Mouse (Mus musculus): ENCODE measurements at regions not wholly inside any gene's neighbourhood (a gene's known extent, or its start where the extent isn't known, plus 50 kb on each side); places are given as distances from the start of the nearest gene placed in this dataset.

DNA sequence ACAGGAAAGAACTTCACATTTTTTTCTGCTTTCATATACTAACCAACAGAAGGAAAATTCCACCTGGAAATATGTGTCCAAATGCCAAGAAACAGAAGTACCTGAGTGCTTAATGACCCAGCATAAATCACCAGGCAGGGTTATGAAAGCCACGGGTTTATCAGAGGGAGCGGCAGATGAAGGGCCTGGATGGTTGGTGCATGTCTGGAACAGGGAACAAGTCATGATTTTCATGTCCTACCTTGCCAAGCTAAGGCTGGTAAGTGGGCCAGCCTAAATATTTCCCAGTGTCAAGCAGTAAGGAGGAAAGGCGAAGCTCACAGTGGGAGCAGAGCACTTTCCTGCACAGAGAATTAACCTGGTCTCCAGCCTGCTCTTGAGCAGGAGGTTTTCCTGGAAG, 132.3 kb upstream of the Foxq1 start:
- DNase-seq, result no peak

DNA sequence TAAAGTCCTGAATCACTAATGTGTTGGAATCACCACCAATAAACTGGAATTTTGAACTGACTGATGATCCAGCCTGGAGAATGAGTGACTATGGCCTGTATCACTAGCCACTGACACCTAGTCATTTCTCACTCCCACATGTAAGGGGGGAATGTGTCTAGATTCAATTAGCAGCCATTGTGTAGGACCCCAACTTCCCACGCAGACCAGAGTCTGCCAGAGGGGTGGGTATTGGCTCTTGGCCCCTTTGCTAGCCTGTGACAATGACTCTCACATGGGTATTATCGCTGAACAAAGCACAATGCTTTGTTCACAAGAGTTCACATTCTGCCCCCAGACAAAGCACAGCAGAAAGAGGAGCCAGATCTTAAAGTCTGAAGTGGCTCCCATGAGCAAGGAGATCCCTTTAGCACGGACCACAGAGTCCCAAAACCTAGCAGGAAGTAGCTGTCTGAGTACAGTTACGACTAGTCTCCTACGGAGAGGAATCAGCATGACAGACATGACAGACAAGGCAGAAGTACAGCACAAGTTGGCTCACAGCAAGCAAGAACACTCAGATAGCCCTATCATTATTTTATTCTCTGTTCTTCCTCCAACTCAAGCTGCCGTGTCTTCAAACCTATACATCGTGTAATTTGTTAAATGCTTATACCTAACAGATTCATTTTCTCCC, 130.0 kb upstream of the Foxq1 start:
- no peak for DNase-seq

DNA sequence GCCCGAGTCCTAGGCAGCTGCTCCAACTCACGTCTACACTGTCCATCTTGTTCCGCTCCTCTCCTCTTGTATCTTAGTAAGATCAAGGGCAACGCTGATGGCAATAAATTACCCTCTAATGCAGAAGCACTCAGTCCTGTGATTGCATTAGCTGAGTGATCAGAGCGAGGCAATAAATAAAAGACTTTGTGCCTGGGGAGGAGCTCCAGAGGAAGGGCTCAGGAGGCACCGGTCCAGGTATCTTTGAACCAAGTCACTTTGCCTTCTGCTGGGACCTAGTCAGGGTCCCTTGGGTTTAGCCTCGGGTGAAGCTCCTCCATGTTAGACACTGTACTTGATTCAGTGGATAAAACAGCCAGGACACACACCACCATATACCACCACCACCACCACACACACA, 119.5 kb upstream of the Foxq1 start:
- no peak for DNase-seq

DNA sequence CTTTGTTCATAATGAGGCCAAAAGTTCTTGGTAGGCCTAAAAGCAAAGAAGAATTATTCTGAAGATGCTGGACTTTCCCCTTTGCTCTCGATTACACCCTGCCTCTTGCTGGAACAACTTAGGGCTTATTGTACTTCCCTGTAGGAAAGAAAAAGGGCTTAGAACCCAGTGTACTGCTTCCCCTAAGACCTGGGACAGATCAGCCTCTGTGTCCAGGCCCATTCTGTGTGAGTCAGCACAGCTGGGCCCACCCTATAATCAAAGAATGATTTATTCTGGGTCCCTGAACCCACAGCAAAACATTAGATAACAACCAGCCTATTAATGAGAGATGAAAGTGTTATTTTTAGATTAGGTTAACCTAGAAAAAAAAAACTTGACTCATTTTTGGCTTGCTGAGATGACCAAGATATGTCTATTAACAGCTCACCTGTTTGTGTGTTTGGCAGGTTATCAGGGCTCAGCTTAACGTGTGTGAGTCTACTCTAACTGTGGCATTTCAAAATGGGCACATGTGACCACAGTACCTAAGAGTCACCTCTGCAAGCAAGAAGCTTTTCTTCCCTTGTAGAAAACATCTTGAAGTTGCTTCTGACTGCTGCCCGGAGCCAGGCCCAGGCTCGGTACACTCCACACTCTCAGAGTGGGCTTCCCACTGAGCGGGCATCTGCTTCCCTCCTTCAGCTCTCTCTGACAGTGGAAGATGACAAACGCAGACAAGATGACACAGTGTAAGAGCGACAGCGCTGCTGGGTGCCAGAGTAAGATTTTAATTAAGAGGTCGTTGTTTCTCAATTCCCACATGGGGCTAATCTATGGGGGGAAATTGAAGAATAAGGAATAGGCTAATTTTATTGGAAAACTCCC, 115.9 kb upstream of the Foxq1 start:
- peak; percentile 66 to 78 for DNase-seq

DNA sequence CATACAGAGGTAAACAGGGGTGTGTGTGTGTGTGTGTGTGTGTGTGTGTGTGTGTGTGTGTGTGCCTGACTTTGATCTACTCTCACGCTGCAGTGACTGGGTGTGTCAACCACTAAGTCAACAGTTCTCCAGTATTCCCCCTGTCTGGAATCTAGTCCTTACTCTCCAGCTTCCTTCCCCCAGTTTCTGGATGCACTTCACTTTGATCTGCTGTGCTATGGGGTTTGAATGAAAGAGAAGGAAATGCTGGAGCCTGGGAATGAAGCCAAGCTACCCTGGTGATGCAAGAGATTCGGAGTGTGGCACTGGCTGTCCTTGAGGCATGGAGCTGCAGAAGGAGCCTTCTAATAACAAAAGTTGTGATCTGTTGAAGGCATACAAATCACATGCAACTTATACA, 97.1 kb upstream of the Foxq1 start:
- no peak for DNase-seq

DNA sequence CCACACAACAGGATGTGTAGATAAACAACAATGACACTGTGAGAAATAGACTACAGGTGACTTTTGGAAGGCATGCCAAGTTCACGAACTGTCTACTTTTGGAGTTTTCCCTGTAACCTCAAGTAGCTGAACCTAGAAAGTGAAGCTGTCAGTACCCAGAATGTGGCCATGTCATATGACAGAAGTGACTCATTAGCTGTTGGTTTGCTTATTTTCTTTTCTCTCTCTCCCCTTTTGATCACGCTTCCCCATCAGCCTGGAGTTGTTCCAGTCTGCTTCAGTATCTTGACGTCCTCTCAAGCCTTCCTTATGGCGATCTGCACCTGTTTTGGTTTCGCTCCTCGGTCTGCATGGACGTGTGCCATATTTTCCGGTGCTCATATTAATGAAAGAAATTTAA, 90.8 kb upstream of the Foxq1 start:
- DNase-seq, result no peak

DNA sequence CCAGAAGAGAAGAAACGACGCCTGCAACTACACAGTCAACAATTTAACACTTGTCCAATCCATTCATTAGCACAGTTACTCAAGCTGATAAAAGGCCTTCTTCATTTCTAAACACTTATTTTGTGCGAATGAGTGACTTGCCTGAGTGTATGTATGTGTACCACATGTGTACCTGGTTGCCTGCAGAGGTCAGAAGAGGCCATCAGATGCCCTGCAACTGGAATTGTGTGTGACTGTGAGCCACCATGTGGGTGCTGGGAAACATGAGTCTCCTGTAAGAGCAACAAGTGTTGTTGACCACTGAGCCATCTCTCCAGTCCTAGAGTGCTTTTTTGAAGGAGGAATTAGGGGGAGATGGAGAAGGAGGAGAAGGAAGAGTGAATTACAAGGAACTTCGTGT, 90.2 kb upstream of the Foxq1 start:
- no peak for DNase-seq

DNA sequence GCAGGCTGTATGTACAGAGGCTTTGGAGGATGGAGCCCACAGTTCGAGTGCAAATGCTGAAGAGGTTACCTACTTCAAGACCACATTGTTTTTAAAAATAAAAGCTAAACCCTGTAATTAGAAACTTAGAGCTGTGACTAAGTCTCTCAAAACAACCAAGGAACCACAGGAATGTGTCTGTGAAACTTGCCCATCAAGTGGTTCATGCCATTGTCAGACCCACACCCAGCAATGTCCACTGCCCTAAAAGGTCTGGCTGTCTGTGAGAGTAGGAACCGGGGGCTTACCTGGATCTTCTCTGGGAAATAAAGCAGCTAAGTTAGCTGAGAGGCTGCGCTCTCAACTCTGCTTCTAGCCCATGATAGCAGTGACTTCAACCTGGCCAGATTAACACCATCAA, 87.8 kb upstream of the Foxq1 start:
- no peak for DNase-seq

DNA sequence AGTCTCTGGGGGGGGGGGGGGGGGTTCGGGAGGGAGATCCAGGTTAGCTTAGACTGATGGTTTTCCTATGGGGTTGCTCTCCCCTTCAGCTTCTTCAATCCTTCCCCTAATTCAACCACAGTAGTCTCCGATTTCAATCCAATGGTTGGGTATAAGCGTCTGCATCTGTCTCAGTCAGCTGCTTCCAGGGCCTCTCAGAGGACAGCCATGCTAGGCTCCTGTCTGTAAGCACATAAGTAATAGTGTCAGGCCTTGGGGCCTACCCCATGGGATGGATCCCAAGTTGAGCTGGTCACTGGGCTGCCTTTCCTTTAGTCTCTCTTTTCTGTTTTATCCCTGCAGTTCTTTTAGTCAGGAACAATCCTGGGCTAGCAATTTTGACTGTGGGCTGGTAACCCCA, 87.0 kb upstream of the Foxq1 start:
- DNase-seq, result no peak

DNA sequence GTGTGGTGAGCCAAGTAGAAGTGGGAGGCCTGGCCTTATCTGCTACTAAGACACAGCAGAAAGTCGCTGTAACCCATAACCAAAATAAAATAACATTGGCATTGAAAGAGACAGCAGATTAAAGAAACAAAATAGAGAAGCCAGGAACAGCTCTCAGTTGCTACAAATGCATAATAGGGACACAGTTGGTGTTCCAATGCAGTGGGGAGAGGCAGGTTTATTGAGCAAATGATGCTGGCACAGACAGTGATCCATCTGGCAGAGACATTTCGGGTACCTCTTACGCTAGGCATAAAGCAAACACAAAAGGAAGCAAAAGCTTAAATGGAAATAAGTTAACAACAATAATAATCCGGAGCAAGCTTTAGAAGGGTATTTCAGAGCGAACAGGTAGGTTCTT, 83.6 kb upstream of the Foxq1 start:
- no peak for DNase-seq

DNA sequence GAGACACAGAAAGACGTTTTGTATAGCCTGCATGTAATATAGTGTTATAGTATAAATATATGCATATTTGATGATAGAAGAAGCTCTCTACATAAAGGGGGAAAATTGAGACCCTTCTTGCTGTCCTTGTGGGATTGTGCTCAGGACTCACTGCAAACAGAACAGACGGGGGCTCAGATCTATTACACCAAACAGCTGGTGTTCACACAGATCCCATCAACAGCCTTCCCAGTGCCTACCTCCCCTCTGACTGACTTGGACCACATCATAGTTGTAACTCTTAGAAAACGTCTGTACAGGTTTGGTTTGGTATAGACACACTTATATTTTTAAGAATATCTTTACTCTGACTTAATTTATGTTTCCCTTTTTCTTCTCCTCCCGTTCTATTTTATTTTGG, 83.1 kb upstream of the Foxq1 start:
- DNase-seq, result no peak

DNA sequence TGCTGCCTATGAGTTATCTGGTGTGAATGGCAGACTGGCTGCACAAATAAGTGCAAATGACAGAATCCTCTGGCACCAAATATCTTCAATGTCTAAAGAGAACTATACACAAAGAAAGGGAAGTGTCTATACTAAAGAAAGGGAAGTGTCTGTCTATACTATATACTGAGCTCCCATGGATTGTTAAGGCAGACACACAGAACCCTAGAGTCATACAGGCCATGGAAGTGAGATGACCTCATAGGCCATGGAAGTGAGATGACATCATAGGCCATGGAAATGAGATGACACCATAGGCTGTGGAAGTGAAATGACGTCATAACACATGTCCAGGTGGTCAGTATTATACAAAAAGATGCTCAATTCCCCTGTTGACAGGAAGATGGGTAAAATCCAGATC, 82.7 kb upstream of the Foxq1 start:
- no peak for DNase-seq

DNA sequence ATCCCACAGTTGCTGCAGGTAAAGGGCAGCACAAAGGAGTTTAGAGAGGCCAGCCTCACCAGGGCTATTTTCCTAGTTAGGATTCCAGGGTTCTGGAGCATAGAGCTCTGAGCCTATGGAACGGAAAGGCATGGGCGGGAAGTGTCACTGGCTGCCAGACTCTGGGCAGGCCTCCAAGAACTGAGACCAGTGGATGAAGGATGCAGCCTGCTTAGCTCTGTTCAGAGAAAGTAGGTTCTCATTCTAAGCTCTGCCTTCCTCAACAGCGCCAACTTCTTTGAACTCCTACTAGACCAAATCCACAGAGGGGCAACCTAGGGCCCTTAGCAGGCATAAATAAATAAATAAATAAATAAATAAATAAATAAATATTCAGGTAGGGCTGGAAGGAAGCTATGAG, 80.1 kb upstream of the Foxq1 start:
- peak; percentile 50 to 74 for DNase-seq

DNA sequence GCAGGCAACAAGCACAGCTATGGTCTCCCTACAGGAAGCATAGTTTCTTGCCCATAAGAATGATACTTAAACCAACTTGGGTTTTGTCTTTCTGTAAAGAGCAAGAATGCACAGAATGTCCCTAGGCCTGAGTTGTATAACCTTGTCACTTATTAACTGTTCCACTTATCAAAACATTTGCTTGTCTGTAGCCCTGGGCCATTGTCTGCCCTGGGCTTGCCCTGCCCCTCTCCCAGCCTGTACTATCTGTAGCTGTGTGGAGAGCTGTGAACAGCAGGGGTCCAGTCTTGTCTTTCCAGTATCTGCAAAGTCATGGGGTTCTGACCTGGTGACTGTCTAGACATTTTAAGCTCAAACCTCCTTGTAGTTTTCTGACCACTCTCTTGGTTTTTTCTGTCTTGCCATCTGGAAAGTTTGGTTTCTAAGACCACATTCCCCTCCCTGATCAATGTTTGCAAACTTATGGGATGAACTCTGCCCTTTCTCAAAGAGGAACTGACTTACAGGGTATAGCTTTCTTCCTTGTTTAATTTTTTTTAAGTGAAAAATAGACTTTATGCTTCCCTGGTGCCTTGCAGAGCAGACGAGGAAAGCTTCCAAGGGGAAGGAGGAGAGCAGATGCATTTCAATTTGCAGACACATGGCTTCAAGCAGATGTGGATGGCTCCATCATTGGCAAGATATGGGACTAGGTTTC, 78.6 kb upstream of the Foxq1 start:
- no peak for DNase-seq

DNA sequence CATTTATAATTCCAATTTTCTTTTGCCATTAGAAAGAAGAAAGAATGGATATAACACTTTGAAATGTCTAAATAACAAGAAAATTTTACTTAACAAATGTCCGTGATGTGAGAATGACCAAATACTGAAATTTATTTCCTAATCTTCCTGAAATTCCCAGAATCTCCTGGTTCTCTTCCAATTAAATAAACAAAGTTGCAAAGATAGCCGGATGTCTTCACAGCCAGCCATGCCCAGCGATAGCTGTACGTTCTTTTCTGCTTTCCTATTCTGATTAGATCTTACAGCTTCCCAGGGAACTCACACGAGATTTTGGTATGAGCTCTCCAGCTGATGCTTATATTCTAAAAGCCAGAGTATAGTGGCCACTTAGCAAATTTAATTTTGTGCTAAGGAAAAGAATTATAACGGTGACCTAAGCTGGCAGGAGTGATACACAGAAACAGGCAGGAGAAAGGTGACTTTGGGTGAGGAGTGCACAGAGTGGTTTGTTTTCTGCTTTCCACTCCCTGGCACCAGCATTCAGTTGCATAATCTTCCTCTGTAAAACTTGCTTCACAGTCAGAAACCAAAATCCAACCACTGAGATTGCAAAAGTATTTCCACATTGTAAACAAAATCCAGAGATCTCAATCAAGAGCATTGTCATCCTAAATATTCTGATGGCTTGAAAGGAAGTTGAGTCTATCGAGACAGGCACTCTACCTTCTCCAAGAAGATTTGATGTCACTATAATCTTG, 74.7 kb upstream of the Foxq1 start:
- DNase-seq, result no peak

DNA sequence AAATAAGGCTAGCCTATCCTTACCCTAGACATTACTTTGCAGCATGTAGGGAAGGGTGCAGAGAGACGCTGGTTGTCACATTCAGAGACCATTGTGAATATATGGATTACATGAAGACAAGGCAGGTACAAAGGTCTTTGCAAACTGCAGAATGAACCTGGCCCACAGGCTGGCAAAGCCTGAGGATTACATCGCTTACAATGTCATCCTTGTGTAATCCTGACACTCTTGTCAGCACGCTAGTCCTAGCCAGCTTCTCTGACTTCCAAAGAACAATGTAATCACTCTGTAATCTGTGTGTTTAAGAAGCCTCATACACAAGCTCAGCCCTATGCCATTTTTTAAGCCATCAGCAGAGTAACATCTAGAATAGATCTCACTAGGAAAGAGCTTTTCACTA, 69.6 kb upstream of the Foxq1 start:
- DNase-seq, result no peak

DNA sequence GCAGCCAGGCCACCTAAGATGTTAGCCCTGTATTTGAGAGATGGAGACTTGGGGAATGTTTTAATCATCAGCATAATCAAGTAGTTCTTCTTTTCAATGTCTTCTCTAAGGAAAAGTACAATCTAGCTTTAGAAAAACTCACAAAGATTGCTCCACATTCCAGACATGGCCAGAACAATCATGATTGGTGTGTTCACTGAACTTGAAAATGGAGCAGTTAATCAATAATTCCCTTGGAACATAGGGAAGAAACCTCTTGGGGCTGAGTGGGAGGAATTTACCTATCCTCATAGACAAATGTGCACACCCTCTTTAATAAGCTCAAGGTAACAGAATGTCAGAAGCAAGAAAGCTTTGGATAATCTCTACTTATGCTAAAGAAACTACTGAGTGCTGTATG, 67.7 kb upstream of the Foxq1 start:
- no peak for DNase-seq

DNA sequence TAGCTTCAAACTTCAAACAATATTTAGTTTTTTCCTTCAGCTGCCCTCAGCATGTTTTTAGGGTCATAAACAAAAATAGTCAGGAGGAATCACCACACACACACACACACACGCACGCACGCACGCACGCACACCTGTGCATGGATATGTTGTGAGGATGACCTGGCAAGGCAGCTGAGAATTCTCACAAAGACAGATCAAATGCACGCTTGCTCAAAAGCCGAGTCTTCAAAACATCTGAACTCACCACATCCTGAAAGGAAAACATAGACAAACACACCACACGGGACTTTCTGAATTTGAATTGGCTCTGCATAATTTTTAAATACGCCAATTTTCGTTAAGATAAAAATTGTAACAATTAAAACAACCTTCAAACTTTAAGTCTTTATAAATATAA, 52.7 kb upstream of the Foxq1 start:
- DNase-seq, result no peak

DNA sequence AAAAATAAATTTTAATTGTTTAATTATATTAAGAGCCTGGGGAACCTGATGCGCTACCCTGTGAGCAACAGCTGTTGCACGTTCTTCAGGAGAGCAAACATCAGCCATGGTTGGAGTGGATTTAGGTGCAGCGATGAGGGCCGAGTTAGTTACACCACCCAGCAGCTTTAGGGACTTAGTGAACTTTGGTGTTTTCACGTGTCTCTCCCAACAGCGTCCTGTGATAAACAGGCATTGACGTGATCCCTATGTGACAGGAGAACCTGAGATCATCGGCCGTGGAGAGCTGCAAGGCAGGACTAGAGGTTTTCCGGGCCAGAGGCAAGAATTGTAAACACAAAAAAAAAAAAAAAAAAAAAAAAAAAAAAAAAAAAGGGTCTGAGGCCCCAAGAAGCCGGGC, 52.1 kb upstream of the Foxq1 start:
- no peak for DNase-seq

DNA sequence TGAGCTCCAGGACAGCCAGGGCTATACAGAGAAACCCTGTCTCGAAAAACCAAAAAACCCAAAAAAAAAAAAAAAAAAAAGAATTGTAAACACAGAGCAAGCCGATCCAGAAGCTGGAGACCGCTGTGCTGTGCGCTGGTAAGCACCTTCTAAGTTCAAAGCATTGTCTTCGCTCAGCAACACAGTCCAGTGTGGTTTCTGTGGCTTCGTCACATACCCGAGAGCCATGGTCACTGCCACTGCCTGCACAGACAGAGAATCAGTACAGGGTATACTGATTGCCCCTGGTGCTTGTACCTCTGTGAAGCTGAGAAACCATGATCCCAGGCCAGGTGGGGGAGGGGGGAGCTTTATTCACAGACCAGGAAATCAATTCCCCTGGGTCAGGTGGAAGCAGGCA, 51.6 kb upstream of the Foxq1 start:
- no peak for DNase-seq

DNA sequence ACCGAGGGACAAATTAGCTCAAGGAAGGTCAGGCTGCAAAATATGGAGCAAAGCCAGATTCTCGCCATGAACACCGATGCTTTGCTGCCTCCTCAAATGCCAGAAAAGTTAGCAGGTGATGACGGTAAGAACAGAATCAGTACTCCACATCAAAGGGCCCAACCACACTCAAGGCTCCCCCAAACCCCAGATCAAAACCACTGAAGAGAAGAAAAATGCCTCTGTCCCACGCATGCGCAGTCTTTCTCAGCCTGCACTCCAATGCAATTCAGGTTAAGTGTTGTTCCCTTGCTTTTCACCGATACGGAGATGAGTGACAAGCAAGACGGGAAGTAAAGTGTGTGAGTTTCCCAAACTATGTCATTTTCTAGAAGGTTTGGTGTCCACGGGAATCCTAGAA, 50.5 kb upstream of the Foxq1 start:
- DNase-seq, result no peak
